Mouse (Mus musculus): ENCODE data around the gene Hapln1.

Gene Hapln1

DNA sequence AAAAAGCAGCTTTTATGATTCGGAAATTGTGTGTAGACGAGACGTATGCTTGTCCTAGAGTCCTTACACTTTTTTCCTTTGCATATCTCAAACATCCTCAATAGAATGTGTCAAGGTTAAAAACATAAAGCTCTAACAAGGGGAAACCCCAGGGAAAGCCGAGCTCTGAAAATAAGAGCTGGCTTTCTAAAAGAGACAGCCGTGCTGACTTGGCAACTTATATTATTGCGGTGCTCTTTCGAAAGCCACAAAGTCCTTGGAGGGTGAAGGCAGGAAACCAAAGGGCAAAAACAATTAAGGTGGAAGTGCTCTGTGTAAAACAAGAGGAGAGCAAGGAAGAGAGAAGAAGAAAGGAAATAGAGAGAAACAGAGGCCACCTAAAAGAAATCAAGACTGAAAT, 60.9 kb downstream of the Hapln1 start:
- no peak for DNase-seq (ENCODE audit: low spot score in 2 of 2)

DNA sequence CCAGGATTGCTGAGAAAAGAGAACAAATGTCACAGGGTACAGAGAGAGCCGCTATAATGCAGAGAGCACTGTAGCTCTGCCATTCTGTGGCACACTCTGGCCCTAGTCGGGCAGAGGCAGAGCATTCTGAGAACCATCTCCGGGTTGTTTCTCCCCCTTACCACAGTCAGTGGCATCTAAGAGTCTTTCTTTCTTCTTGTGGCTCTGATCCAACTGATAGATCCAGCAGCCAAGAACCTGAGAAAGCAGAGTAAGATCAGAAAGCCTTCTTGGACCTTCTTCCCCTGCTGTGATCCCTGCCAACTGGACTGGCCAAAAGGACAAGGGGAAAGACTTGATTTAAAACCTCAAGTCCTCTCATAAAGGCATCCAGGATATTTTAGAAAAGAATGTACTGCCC, 63.7 kb downstream of the Hapln1 start:
- no peak for DNase-seq (ENCODE audit: low spot score in 2 of 2)

DNA sequence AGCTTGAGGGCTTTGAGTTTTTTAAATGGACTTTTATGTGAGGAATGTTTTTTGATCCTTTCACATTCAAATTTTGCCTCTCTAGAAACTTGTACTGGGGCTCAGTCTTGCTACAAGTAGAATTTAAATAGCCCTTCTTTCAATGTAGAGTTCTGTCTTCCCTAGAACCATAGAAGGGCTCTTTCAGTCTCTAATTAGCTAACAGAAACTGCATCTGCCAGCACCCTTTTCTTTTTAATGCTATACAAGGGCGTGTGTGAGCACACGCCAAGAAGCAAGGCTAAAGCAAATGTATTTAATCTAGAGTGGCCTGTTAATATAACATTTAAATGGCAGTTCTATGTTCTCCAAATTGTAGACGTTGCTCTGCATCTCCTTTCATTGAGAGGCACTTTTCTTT, 67.8 kb downstream of the Hapln1 start:
- no peak for DNase-seq (ENCODE audit: low spot score in 2 of 2)

DNA sequence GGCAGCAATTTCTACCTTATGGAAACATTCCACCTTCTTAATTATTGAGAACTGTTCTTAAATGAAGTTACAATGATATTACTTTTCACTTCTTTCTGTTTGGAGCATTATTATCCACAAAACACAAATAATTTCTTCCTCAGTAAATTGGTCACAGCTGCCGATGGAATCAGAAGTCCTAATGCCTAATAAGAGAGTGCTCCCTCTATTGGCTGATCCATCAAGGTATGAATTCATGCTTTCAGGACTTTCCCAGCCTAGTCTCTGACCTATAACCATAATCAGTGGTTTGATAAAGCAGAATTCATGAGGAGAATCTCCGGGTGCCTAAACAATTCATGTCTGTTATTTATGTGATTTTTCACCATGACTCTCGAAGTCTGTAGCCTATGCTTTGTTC, 79.5 kb downstream of the Hapln1 start:
- DNase-seq (ENCODE audit: low spot score in 2 of 2), result no peak

DNA sequence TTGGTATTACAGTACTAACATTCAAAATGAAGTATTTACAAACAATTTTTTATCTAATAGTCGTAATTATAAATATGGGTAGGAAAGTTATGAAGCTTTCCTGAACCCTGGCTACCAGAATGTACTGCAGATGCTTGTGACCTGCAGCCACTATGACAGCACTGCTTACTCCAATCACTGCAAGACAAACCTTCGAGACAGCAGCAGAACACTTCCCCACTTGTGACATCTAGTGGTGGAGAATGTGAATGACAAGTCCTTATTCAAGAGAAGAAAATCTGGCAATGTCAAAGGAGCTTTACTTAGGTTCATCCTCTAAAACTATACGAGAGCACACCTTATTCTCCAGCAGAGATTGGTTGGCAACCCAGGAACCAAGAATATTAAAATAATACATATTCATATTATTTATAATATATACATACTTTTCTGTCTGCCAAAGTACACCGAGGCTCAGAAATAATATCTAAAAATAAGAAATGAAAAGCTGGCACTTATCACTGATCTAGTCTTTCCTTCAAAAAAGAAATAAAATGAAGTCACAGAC, 94.6 kb downstream of the Hapln1 start:
- DNase-seq (ENCODE audit: low spot score in 2 of 2), result peak in 1 of 2 experiments; percentile 11

DNA sequence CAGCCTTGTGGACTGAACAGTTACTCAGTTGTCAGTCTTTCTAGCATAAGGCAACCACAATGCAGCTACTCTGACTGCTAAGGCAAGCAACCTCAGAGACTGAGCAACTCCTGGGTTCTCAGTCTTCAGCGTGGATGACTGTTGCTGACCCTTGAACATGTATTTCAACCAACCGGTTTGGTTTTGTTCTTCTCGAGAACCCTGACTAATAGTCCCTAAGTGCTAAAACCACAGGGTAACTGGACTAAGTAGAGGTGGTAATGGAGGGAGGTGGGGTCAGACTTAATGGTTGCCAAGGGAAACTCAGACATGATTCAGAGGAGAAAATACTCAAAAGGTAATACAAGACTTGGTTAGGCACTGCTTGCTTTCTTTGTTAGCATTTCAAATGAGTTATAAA, 97.4 kb downstream of the Hapln1 start:
- DNase-seq (ENCODE audit: low spot score in 2 of 2), result no peak

DNA sequence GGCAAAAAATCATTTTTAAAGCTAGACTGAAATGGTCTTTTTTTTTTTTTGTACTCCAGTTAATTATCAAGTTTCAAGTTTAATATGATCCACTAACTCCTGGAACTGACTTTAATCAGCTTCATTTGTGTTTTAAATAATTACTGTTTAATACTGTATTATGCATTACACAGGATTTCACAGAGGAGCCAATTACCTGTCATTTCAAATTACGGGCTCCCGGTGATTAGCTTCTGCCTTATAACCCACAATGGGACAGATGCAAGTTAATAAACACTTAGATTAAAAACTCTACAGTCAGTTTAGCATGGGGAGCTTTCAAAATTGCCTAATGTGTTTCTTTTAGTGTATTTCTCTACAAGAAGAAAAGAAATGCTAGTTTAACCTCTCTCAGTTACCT, 106.0 kb downstream of the Hapln1 start:
- DNase-seq (ENCODE audit: low spot score in 2 of 2), result no peak

DNA sequence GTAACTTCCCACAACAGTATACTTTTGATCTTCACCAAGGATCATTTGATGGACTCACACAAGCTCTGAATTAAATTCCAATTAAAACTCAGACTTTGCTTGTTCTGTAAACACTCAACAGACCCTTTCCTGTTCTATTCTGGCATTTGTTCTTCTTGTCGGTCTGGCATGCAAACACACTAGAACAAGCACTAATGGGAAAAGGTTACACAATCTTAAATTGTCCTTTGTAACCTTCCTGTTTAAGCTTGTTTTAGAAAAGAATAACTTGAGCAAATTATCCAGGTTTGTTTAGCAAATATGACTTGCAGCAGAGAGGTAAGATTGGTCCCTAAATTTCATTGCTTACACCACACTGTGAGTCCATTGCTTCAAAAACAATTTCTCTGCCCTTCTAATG, 113.2 kb downstream of the Hapln1 start:
- no peak for DNase-seq (ENCODE audit: low spot score in 2 of 2)

DNA sequence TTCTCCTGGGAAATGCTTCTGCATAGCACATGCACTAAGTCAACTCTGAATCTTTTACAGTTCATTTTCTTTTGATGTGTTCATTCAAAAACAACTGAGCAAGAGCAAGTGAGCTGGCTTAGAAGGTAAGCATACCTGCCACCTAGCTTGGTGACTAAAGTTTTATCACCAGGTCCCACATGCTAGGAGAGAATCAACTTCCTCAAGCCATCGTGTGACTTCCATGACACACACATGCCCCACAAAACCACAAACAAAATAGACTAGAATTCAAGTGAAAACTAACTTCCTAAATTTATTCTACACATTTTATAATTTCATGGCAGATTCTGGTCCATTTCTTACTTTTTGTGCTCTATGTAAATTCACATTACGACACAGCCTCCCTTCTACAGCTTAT, 113.7 kb downstream of the Hapln1 start:
- no peak for DNase-seq (ENCODE audit: low spot score in 2 of 2)

DNA sequence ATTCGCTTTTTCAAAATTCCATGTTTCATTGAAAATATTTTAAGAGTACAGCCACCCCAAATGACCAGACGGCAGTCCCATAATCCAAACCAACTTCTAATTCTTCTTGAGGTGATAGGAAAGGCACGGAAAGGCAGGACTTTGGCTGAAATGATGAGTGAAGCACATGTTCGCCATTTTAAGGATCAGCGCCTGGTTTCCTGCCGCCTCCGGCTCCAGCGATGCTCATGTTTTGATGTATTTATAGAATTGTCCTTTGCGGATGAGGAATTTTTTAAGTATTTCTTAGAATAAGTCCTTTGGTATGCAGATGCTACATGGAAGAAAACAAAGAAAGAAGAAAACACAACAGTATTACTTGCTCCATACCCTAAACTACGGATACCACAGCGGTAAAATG, 117.5 kb downstream of the Hapln1 start:
- DNase-seq (ENCODE audit: low spot score in 2 of 2), result no peak

Data from thymus, postnatal 10 days (tissue).